Mouse (Mus musculus) NIH3T3 (cell line): ENCODE data around the gene Agrp.
A peak's percentile ranks its signal among the peaks of the same experiment; 100 is the strongest.
"Not testable (repeated sequence)": the region's sequence is repeated elsewhere in the genome, so short reads cannot be mapped to it uniquely, and the experiment has no call there.

ENCODE experiments used
- DNase-seq: peaks from one replicate; pipeline ENCODE4 v3.0.0-alpha.2; 2012; ENCODE audit warnings: low read depth

The Agrp gene

DNA sequence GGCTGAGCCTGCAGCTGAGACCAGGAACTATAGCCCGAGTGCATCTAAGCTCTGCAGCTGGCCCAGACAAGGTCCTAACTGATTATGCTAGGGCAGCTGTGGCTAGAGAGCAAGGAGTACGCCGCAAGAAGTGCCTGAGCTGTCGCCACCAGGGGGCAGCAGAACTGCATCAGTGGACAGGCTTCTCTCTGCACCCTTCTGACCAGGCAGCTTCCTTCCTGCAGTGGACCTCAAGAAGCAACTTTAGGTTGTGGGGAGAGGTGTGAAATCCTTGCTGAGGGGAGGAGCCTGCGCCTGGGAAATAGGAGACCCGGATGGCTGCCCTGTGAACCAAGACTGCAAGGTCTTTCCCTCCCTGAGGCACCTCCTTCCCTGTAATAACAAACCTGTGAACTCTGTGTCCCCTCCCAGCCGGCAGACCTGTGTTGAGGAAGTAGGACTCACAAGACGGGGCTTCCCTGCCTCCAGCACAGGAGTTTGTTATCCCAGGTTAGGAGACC is 14.7 kb downstream of the Agrp start:
- DNase-seq, result peak; percentile 97

DNA sequence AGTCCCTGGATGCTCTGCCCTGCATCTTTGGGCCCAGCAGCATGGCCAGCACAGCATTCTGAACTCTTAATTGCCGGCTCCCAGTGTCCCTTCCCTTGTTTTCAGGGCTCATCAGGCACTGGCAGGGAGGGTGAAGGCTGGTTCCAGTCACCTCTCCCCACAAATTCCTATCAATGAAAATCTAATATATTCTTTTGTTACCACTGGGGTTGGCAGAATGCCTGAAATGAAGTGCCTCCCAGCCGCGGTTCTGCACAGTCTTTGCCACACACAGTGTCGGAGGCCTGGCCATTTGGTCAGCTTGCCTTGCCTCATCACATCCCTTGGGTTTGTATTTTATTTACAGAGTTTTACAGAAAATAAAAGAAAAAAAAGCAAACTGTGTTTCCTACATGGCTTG is 15.4 kb downstream of the Agrp start:
- no peak for DNase-seq

DNA sequence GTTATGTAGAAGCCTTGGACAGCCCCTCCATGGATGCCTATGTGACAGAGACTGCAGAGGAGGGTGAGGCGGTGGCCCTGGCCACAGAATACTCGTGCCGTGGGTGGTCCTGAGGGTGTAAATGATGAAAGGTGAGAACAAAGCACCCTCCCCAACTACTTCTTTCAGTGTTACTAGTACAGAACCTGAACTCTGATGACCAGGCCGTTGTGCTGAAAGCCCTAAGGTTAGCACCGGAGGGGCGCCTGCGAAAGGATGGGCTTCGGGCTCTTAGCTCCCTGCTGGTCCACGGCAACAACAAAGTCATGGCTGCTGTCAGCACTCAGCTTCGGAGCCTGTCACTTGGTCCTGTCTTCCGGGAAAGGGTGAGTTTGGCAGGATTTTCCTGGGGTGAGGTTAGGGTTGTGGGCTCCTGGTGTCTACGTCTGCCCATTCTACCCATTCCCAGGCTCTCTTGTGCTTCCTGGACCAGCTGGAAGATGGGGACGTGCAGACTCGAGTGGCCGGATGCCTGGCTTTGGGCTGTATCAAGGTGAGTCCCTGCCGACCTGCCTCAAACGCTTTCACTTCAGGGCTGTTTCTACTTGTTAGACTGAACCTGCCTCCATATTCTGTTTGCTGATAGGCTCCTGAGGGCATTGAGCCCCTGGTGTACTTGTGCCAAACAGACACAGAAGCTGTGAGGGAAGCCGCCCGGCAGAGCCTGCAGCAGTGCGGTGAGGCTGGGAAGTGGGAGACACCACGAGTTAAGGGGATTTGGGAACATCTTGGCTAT is 16.1 kb downstream of the Agrp start:
- DNase-seq, result no peak

DNA sequence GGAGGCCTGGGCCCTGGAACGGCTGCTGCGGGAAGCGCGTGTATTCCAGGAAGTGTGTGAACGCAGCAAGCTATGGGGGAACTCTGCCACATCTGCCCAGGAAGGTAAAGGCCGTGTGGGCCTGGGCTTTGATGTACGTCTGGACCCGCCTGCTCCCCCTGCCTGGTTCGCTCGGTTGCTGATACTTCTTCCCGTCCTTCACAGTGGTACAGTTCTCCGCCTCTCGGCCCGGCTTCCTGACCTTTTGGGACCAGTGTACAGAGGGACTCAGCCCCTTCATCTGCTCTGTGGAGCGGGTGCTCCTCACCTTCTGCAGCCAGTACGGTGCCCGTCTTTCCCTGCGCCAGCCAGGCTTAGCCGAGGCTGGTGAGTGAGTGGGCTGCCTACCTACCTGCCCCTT is 17.0 kb downstream of the Agrp start:
- no peak for DNase-seq

DNA sequence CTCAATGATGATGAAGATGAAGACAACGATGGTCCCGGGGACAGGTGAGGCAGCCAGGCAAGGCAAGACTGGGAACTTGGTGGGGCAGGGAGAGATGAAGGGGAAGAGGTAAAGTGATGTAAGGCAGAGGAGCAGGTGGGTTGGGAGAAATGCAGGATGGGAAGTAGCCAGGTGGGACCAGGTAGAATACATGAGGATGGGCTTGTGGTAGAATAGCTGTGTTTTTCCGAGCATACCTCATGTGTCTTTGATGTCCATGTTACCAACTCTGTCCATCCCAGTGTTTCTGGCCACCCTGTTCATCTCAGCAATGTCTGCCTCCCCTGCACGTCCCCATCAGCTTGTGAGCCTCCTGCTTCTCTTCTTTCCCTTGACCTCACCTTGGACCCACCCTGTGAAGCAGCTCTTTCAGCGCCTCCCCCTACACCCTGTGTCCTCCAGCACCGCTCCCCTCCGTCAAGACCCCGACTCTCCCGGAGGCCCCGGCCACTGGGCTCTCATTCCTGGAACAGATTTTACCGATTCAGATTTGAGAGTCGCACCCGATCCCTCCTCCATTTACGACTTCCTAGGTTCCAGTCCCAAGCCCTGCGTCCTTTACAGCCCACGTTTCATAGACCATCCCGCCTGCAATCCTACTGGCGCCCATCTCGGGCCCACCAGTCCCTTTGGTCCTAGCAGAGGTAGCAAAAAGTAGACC is 18.2 kb downstream of the Agrp start:
- no peak for DNase-seq

DNA sequence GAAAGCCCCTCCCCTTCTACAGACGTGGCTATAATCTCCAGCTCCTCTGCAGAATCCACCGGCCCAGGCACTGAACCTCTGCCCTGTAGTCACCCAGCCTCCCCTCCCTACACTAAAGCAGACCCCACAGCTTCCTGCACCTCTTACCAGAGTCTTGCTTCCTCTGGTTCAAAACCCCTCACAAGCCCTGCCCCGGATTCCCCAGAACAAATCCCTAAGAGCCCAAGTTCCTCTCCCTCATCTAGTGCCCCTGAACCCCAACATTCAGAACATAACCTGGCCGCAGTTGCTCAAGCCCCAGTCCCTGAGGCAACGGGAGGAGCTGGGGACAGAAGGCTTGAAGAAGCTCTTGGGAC is 18.9 kb downstream of the Agrp start:
- DNase-seq, result no peak

DNA sequence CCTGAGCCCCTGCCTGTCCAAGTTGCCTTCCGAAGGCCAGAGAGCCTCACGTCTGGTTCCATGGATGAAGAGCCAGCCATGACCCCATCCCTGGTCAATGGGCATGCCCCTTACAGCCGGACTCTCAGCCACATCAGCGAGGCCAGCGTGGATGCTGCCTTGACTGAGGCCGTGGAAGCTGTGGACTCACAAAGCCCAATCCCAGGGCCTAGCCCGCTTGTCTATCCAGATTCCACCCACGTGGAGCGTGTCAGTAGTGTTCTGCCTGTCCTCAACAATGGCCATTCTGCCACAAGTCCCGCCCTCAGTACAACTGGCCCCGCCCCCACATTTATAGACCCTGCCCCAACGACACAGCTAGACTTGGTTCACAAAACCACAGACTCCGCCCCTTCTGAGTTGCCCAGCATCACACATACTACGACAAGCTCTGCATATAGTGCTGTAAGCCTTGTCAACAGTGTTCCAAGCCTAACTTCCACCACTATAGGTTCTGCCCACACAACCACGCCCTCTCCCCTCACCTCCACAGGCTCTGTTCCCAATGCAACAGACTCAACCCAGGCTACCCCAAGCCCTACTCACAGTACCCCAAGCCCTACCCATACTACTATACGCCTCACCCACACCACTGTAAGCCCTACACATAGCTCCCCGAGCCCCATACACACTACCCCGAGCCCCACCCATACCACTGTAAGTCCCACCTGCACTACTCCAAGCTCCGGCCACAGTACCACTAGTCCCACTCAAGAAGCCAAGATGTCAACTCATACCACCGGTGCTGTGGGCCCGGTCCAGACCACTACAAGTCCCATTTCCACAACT is 19.5 kb downstream of the Agrp start:
- no peak for DNase-seq

DNA sequence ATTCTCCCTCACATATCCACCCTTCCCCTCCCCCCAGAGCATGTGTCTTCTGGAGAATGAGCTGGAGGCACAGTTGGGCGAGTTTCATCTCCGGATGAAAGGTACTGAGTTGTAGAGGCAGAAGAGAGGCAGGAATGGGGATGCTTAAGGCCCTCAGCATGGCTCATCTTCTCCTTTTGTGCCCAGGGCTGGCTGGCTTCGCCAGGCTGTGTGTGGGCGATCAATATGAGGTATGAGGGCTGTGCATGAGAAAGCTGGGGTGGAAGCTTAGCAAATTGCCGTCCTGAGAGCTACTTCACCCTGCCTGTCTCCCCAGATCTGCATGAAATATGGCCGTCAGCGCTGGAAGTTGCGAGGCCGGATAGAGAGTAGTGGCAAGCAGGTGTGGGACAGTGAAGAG is 21.3 kb downstream of the Agrp start:
- DNase-seq, result no peak

DNA sequence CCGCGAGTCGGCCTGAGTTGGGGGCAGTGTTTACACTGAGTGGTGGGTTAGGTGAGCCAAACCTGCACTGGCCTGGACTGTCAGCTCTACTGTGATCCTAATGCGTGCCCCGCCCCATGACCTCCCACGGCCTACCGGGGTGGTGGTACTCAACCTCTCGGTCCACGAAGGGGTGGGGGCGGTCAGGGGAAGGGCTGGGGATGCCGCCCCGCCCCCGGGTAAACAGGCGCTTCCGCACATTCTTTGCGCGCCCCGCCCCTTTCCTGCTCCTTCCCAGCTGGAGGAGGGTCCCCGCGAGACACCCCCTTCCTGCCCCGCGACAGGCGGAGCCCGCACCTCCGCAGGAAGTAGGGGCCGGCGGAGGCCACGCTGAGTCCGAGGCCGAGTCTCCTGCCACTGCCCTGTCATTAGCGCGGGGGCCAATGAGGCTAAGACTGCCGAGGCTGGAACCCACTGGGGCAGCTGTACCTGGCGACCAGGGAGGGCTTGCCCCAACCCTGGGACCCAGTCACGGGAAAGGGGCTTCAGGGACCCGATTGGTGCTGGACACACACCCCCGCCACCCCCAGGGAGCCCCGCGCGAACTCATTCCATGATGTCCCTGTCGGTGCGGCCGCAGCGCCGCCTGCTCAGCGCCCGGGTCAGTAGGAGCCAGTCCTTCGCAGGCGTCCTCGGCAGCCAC is 23.2 kb downstream of the Agrp start:
- no peak for DNase-seq

DNA sequence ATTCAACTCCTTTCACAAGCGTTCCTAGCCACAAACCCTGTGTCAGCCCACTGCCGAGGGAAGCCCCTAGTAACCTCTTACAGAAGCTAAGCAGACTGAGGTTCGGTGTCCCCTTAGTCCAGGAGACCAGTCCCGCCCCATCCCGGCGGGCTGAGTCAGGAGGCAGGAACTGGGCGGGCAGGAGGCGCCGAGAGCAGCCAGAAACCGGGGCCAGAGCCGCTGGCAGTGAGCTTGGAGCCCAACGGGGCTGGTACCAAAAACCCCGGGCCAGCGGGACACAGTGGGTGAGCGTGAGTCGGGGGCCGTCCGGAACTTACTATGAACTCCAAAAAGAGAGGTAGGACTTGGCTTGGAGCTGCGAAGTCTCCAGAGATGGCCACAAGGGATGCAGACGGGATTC is 24.2 kb downstream of the Agrp start:
- peak; percentile 67 for DNase-seq

DNA sequence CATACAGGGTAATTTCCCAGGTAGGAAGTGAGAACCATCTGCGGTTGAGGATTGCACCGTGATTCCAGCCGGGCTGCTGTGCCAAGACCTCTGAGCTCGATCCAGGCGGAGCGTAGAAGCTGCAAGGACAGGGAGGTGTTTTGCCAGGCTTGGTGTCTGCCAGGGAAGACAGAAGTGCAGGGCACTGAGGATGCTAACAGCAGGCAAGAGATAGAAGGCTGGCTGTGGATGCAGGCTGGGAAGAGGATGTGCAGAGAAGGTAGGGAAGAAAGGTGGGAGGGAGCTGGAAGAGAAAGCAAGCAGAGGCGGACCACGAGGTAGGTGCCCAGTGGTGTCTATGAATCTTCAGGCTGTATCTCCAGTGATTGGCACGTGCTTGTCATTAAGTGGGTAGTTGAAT is 25.4 kb downstream of the Agrp start:
- no peak for DNase-seq

DNA sequence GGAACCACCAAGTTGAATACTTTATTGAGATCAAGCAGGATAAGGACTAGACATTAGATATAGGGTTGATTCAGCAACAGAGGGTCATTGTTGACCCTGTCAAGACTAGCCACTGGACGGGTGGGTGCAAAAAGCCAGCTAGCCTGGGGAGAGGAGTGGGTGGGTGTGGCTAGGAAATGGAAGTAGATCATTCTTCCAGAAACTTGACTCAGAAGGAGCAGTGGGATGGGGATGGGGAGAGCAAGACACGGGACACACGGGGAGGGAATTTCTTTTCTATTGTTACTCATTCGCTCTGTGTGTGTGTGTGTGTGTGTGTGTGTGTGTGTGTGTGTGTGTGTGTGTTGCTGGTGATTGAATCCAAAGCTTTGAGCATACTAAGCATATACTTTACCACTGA is 27.4 kb downstream of the Agrp start:
- peak; percentile 25 for DNase-seq

DNA sequence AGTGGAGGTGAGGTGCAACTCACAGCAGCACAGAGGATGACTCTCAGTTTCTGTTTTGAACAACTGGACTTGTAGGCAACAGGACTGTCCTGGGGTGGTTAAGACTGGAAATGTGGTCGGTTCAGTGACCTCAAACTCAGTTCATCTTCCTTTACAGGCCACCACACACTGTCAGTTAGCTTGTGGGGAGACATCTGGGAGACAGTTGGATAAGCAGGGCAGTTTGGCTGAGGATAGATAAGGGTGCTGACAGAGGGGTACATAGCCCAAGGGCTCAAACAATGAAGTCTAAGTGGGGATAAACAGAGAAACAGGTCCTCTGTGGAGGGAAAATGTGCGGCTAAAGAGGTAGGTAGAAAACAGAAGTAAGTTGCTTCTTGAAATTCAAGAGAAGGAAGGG is 27.8 kb downstream of the Agrp start:
- DNase-seq, result no peak

DNA sequence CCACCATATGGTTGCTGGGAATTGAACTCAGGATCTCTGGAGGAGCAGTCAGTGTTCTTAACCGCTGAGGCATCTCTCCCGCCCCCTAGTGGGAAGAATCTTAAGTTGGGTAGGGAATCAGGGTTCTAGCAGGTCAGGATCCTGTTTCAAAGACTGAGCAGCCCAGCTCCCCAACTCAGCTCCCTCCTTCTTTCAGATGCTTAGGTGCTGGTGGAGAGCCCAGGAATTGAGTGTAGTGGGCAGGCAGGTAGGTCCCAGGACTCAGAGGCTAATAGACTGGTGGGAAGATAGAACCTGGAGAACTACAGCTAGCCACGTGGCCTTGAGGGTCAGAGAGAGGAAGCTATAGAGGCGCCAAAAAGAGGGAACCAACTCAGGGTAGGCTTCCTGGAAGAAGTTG is 29.5 kb downstream of the Agrp start:
- peak; percentile 68 for DNase-seq

DNA sequence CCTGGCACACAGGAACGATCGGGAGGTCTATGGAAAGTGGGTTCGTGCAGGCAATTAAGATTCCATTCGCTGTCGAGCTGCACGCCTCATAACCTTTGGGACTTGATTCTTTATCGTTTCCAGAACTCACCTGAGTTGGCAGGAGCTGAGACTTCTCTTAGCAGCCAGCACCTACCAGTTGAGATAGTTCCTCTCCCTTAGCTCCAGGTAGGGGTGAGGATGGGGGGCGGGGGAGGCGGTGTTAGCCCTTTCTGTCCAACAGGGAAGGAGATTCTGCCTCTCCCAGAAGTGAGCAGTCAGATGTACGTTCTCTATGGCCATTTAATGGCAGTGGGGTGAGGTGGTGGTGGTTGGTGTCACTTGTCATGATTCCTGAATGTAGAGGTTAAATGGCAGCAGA is 30.1 kb downstream of the Agrp start:
- DNase-seq, result no peak

DNA sequence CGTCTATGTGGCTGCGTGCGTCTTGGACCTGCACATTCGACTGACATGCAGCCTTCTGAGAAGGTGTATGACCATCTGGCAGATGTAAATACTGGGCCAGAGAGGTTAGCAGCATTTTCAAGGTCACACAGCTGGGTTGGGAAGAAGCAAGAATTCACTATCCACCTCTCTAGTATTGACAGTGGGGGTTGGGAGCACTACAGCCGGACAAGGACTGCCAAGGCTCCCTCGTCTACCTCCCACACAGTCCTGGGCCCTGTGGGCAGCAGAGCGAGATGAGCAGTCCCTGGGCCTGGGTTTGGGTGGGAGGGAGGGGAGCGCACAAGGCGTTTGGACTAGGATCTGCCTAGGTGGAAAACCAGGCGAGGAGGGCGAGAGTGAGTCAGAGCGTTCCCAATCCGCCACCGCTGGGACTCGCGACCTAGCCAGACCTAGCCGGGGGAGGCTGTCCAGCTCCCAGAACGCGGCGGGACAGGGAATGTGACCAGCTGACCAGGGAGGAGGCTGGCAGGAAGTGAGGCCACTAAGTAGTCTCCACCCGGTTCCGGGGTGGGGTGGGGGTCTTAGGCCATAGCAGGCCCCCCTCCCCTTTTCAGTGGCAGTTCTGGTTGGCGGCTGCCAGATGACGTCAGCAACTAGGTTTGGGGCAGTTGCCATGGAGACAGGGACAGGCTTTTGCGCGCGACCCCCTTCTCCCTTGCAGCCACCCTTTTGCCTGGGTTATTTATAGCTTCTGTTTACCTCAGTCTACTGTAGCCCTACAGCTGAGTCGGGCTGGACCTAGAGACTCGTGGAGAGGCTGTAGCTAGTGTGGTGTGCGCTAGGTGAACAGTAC is 30.8 kb downstream of the Agrp start:
- peak; percentile 79 for DNase-seq

DNA sequence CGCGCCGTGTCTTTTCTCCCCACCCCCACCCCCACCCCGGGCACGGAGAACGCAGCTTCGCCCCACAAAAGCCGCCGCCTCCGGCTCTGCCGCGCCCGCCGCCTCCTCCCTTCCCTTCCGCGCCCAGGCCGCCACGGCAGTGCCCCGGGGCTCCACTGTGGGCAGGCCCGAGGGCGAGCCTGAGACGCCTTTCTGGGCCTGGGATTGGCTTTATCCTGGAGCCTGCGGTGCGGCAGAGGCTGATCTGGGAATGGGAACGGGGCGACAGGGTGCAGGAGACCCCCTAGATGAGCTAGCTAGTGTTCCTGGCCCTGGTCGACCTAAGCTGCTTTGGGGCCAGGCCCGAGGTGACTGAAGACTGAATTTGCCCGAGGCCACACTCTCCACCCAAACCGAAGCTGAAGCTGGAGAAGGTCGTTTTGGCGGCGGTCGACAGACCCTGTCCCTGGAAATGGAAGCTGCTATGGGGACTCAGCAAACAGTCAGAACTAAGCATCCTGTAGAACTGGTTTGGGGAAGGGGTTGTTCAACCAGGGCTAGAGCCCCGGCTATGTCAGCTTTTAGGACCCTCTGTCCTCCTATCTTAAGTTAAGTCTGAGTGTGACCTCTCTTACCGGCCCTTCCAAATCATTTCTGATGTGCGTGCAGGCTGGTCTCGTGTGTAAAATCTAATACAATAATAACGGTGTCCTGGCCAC is 31.6 kb downstream of the Agrp start:
- DNase-seq, result peak; percentile 58

DNA sequence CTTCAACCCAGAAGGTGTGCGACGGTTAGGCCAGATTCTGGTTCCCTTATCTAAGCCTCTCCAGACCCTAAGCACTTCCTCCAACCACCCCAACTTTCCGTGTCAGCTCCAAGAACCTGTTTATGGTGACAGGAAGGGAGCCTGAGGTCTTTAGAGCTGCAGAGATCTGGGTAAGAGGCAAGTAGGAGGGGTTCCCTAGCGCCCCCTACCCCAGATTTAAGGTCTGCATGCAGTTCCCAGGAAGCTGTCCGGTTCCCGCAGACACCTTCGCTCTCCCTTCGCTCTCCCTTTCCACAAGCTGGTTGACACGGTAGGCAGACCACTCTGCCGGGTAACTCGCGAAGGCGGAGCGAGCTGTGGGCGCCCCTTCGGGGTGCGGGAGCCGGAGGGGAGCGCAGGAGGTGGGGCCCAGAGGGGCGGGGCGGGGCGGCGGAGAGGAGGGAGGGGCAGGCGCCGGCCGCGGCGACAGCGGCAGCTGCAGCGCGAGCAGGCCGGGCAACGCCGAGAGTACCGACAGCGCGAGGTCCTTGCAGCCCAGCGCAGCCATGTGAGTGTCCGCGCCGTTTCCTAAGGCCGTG is 32.3 kb downstream of the Agrp start, which contains the start of gene Ripor1:
Gene Ripor1, plus strand, starts transcription at position 452 of the 578 bp plus-strand sequence.
- peak; percentile 85 for DNase-seq

DNA sequence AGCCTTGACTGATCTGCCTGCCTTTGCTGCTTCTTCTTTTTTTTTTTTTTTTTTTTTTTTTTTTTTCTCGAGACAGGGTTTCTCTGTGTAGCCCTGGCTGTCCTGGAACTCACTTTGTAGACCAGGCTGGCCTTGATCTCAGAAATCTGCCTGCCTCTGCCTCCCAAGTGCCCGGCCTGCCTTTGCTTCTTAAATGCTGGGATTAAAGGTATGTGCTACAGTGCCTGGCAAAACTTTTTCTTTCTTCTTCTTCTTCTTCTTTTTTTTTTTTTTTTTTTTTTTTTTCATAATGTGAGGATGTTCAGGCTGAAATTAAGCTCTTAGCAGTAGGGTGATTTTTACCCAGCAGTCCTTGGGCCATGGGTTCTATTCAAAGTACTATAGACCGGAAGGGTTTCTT is 34.7 kb downstream of the Agrp start:
- not testable (repeated sequence) for DNase-seq

DNA sequence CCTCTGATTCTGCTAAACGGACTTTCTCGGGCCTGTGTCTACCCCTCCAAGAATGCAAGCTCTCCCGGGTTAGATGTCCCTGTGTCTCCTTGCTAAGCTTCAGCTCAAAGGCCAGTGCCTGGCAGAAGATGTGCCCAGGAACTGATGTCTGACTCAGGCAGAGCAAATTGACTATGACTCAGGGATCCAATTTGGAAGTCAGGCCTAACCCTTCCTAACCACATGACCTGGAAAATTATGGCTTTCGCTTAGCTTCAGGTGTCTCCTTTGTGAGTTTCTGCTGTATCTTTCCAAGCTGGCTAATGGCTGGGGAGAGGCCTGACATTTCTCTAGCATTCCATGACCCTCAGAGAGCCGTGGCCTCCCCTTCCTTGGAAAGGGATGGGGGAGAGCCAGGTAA is 35.9 kb downstream of the Agrp start:
- peak; percentile 71 for DNase-seq
